Mouse (Mus musculus) lung, embryonic 16.5 days (tissue): ENCODE data around the gene Tmem201. TPM values are rescaled to one million over a fixed set of nuclear protein-coding genes. Genes with fewer than 3 reads are reported as not detected.

Experiments
- ATAC-seq: fragments of 200-750 bp; cut with Nextera tagmentation; 2 replicates; pipeline ENCODE4 v1.8.0; 2017; ENCODE audit warnings: low read depth, mild to moderate bottlenecking, moderate library complexity
- H3K27ac ChIP-seq: fragments of 300-500 bp; sonication (generic); 2 replicates; pipeline ENCODE4 v1.5.1; 2014; ENCODE audit warnings: mild to moderate bottlenecking, control low read depth, low read length
- H3K27me3 ChIP-seq: fragments of 300-500 bp; sonication (generic); 2 replicates; pipeline ENCODE4 v1.6.1; 2014; ENCODE audit warnings: low read depth, low read length, mixed read lengths; ENCODE audit not compliant: control insufficient read depth, insufficient read depth
- H3K36me3 ChIP-seq: fragments of 300-500 bp; sonication (generic); 2 replicates; pipeline ENCODE4 v1.6.1; 2014; ENCODE audit warnings: low read length; ENCODE audit not compliant: control insufficient read depth, insufficient read depth
- H3K4me1 ChIP-seq: fragments of 300-500 bp; sonication (generic); replicated peaks from 2 replicates; pipeline ENCODE4 v1.6.1; 2014; ENCODE audit warnings: low read length, mixed read lengths; ENCODE audit not compliant: control insufficient read depth, insufficient read depth
- H3K4me2 ChIP-seq: fragments of 300-500 bp; sonication (generic); 2 replicates; pipeline ENCODE4 v1.6.1; 2014; ENCODE audit warnings: low read depth, low read length, control low read depth
- H3K4me3 ChIP-seq: fragments of 300-500 bp; sonication (generic); 2 replicates; pipeline ENCODE4 v1.5.1; 2014; ENCODE audit warnings: mild to moderate bottlenecking, low read length, control low read depth
- H3K9ac ChIP-seq: fragments of 300-500 bp; sonication (generic); 2 replicates; pipeline ENCODE4 v1.6.1; 2014; ENCODE audit warnings: low read length, control low read depth
- H3K9me3 ChIP-seq: fragments of 300-500 bp; sonication (generic); 2 replicates; pipeline ENCODE4 v1.6.1; 2016; ENCODE audit warnings: low read length; ENCODE audit not compliant: control insufficient read depth
- WGBS: fragments of 180-500 bp; shearing (Covaris S2); extraction: QIAGEN DNeasy Blood & Tissue Kit; methylation state at CpG from one replicate; pipeline ENCODE4 v1.1.7; 2014; 5-methylcytosine and 5-hydroxymethylcytosine counted together
- polyA plus RNA-seq: library from polyadenylated mRNA; unstranded; fragments of >200 nt; fragmentation: Nextera tagmentation; extraction: Ambion mirVana; gene quantifications from 2 replicates; pipeline ENCODE4 v1.2.1, GENCODE M21; 2015

The Tmem201 gene
- polyA plus RNA-seq, 1 experiment from 2014 or later = 26.0 TPM

GRCm38 (mm10) chr4:149679056-149679770, 58.6 kb downstream of the Tmem201 start:
- 44% methylated on average over 11 of the region's 11 CpGs for whole genome bisulfite sequencing
- ATAC-seq = no peak

GRCm38 (mm10) chr4:149678006-149678405, 59.8 kb downstream of the Tmem201 start:
- 50% methylated on average over 1 of the region's 1 CpGs for WGBS
- H3K9ac ChIP-seq = no peak overlapping the region
- H3K4me1 ChIP-seq = peaks cover 10% of the 10 kb centered on the region
- ATAC-seq = no peak
- H3K36me3 ChIP-seq = no peaks in the 10 kb centered on the region
- H3K27me3 ChIP-seq = peaks cover 11% of the 10 kb centered on the region; the same call in 1 of the 2 replicates
- no peak overlapping the region for H3K4me2 ChIP-seq
- no peak overlapping the region for H3K27ac ChIP-seq
- no peaks in the 10 kb centered on the region for H3K9me3 ChIP-seq
- H3K4me3 ChIP-seq = no peak overlapping the region

More at GRCm38 (mm10) chr4:149679056-149679770, 58.6 kb downstream of the Tmem201 start:
- H3K9ac ChIP-seq = no peak overlapping the region
- no peak overlapping the region for H3K27ac ChIP-seq
- no peaks in the 10 kb centered on the region for H3K9me3 ChIP-seq
- H3K4me1 ChIP-seq = peaks cover 10% of the 10 kb centered on the region
- H3K4me3 ChIP-seq = no peak overlapping the region
- no peaks in the 10 kb centered on the region for H3K36me3 ChIP-seq
- H3K27me3 ChIP-seq = peaks cover 8% of the 10 kb centered on the region; the same call in 1 of the 2 replicates
- no peak overlapping the region for H3K4me2 ChIP-seq

DNA sequence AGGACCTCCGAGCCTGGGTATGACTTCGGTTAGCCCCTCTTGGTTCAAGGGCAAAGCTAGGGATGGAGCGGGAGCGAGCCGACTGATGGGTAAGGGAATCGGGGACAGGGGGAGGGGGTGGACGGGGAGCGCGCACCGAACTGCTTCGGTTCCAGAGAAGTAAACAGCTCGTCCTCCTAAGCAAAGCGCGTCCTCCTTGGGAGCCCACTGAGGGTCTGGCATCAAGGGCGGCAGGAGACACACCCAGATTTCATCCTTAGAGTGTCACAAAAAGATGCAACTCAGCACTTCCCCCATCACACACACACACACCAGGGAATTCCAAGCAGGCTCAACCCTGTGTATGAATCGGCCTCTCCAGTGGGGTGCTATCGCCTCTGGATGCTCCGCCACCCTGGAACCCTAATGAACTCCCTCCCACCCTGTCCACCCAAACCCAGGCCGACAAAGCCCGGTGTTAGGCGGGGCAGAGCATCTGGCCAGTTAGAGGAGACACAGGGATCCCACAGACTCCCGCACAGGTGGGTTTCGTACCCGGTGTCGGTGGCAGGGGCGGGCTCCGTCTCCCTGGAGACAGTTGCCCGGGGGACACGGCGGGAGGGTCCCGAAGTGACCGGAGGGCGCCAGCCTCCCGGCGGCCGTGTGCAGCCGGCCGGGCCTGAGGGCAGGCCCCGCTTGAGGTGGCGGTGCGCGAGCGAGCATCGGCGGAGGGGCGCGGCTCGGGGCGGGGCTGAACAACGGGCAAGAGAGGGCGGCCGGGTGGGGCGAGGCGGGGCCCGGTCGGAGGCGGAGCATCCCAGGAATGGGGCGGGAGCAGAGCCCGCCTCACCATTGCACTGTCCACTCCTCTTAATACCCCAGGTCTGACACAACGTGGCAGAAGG, 62.2 kb downstream of the Tmem201 start:
- H3K9me3 ChIP-seq = no peaks in the 10 kb centered on the region
- ATAC-seq = peak; percentile 97
- H3K27me3 ChIP-seq = peaks cover 11% of the 10 kb centered on the region; the same call in 1 of the 2 replicates
- H3K9ac ChIP-seq = peak overlapping the region; percentile 67
- no peak overlapping the region for H3K27ac ChIP-seq
- peak overlapping the region; percentile 67 for H3K4me3 ChIP-seq
- 1% methylated on average over 54 of the region's 60 CpGs for WGBS
- no peaks in the 10 kb centered on the region for H3K36me3 ChIP-seq
- peak overlapping the region; percentile 98 for H3K4me2 ChIP-seq
- H3K4me1 ChIP-seq = peaks cover 10% of the 10 kb centered on the region

DNA sequence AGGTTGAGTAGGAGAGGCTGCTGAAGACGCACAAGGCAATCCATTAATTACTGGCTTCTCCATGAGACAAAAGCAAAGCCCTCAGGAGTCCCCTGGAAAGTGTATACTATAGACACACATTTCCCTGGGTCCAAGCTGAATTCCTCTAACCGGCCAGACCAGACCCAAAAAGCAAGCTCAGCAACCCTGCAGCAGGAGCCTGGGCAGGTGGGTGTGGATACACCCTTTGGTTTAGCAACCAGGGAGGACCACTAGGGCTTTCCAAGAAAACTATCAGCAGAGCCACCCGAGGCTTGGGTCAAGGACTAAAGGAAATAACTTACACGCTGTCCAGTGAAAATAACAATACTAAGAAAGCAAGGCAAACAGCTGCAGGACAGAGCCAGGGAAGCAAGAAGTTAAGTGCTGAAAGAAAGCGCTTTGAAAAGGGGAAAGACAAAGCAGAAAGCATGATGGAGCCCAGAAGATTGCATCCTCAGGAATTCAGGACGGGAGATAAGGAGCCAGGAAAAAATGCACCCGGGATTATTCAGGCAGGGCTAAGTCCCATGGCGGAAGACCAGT, 62.9 kb downstream of the Tmem201 start:
- WGBS = 10% methylated on average over 8 of the region's 8 CpGs
- Histone ChIP-seq H3K4me2 (peak overlapping the region; percentile 98), H3K4me3 (peak overlapping the region; percentile 67), H3K27me3 (peaks cover 11% of the 10 kb centered on the region; the same call in 1 of the 2 replicates), H3K4me1 (peaks cover 10% of the 10 kb centered on the region), H3K27ac (no peak overlapping the region), H3K36me3 (no peaks in the 10 kb centered on the region), H3K9ac (peak overlapping the region; percentile 67), H3K9me3 (no peaks in the 10 kb centered on the region)
- no peak for ATAC-seq

DNA sequence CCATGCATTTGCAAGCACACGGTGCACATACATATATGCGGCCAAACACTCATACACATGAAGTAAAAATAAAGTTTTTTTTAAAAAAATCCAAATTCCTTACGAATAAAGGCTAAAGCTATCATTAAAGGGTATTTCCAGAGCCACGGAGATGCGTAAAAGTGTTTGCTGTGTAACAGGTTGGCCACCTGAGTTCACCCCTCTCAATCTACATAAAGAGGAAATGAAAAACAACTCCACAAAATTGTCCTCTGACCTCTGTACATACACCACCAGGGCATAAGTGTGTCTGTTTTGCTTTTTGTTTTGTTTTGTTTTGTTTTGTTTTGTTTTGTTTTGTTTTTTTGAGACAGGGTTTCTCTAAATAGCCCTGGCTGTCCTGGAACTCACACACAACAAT, 65.1 kb downstream of the Tmem201 start:
- no peak overlapping the region for H3K4me3 ChIP-seq
- H3K4me1 ChIP-seq = peaks cover 10% of the 10 kb centered on the region
- ATAC-seq = no peak
- H3K36me3 ChIP-seq = no peaks in the 10 kb centered on the region
- H3K9ac ChIP-seq = no peak overlapping the region
- H3K9me3 ChIP-seq = no peaks in the 10 kb centered on the region
- WGBS = 89% methylated on average over 5 of the region's 5 CpGs
- no peak overlapping the region for H3K27ac ChIP-seq
- H3K4me2 ChIP-seq = no peak overlapping the region
- peaks cover 11% of the 10 kb centered on the region; the same call in 1 of the 2 replicates for H3K27me3 ChIP-seq

GRCm38 (mm10) chr4:149671175-149671574, 66.7 kb downstream of the Tmem201 start:
- Histone ChIP-seq H3K27ac (no peak overlapping the region), H3K9ac (no peak overlapping the region), H3K27me3 (peaks cover 11% of the 10 kb centered on the region; the same call in 1 of the 2 replicates), H3K4me1 (peaks cover 7% of the 10 kb centered on the region), H3K9me3 (no peaks in the 10 kb centered on the region), H3K4me3 (no peak overlapping the region), H3K36me3 (no peaks in the 10 kb centered on the region), H3K4me2 (no peak overlapping the region)
- 93% methylated on average over 6 of the region's 6 CpGs for WGBS
- ATAC-seq = no peak

DNA sequence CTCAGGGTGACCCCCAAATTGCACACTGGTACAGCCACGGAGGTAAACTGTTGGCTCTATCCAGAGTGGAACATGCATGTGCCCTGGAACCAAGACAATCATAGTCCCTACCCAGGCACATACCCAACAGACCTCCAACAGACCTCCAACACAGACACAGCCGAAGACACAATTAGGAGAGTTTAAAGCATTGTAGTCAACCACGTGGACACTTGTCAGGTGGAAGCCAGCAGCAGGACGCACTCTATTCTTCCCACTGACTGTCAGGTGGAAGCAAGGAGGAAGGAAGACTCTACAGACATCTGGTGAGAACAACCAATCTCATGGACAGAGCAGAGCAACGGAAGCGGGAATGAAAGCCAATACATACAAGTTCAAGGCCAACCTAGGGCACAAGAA, 72.2 kb downstream of the Tmem201 start:
- 82% methylated on average over 6 of the region's 6 CpGs for WGBS
- no peaks in the 10 kb centered on the region for H3K36me3 ChIP-seq
- no peak for ATAC-seq

More for the DNA sequence above, 72.2 kb downstream of the Tmem201 start:
- Histone ChIP-seq H3K9ac (no peak overlapping the region), H3K27me3 (no peaks in the 10 kb centered on the region), H3K4me1 (no peaks in the 10 kb centered on the region), H3K27ac (no peak overlapping the region), H3K9me3 (no peaks in the 10 kb centered on the region), H3K4me3 (no peak overlapping the region), H3K4me2 (no peak overlapping the region)
